Mouse (Mus musculus): Measurements from ENCODE around the gene S100a3.

- TF ChIP-seq CTCF (conservative IDR thresholded peaks at IDR 0.05; ENCODE audit: insufficient read depth, insufficient read length, low read depth, low read length) (peak; percentile 67), POLR2A (IDR thresholded peaks at IDR 0.05; ENCODE audit: low read depth, low read length) (no peak)
Observed at GRCm38 (mm10) chr3:90639511-90640154, 79.3 kb downstream of the S100a3 start.

All from kidney, adult 2 months (tissue).